Mouse (Mus musculus): ENCODE measurements at regions not wholly inside any gene's neighbourhood (a gene's known extent, or its start where the extent isn't known, plus 50 kb on each side); places are given as distances from the start of the nearest gene placed in this dataset.

DNA sequence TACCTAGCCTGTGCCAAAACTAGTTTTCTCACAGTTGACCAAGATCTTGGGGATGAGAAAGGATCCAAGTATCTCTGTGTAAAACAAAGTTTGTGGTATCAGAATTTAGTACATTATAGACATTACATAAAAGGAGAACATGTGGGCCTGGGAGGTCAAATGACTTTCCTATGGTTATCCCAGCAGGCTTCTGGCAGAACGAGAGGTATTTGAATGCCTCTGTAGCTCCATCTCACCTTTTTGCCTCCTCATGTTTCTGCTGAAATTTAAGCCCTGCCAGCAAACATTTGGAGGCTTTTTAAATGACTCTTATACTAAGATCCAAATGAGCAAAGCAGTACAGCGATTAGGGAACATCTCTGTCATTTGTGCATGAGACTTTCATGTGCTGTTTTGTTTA is 167.8 kb downstream of the Tex13c3 start:
- TF ChIP-seq CTCF (IDR thresholded peaks at IDR 0.05; ENCODE audit: borderline replicate concordance, insufficient read depth, low read depth, low read length) = no peak
- TF ChIP-seq POLR2A (IDR thresholded peaks at IDR 0.05; ENCODE audit: borderline replicate concordance, insufficient read depth, low read length) = no peak

Data from cerebellum, adult 2 months (tissue).